Mouse (Mus musculus) midbrain, embryonic 11.5 days (tissue): ENCODE measurements at regions not wholly inside any gene's neighbourhood (a gene's known extent, or its start where the extent isn't known, plus 50 kb on each side); places are given as distances from the start of the nearest gene placed in this dataset.

ENCODE experiments used
- ATAC-seq: fragments of 200-750 bp; cut with Nextera tagmentation; 2 replicates; pipeline ENCODE4 v1.8.0; 2017; ENCODE audit warnings: moderate TSS enrichment, moderate library complexity; ENCODE audit not compliant: low FRiP score
- DNase-seq: peaks from one replicate; pipeline ENCODE4 v3.0.0; 2015; ENCODE audit warnings: low spot score; ENCODE audit errors: missing footprints
- H3K27ac ChIP-seq: fragments of 300-500 bp; sonication (generic); 2 replicates; pipeline ENCODE4 v1.5.1; 2014; ENCODE audit warnings: low read depth, low read length
- H3K27me3 ChIP-seq: fragments of 300-500 bp; sonication (generic); 2 replicates; pipeline ENCODE4 v1.6.1; 2014; ENCODE audit warnings: mild to moderate bottlenecking, low read length, moderate library complexity, mixed read lengths; ENCODE audit not compliant: control insufficient read depth, insufficient read depth
- H3K36me3 ChIP-seq: fragments of 300-500 bp; sonication (generic); 2 replicates; pipeline ENCODE4 v1.6.1; 2014; ENCODE audit warnings: mild to moderate bottlenecking, low read length, moderate library complexity, mixed read lengths; ENCODE audit not compliant: control insufficient read depth, insufficient read depth
- H3K4me1 ChIP-seq: fragments of 300-500 bp; sonication (generic); 2 replicates; pipeline ENCODE4 v1.6.1; 2014; ENCODE audit warnings: low read length; ENCODE audit not compliant: control insufficient read depth, insufficient read depth
- H3K4me2 ChIP-seq: fragments of 300-500 bp; sonication (generic); 2 replicates; pipeline ENCODE4 v1.6.1; 2014; ENCODE audit warnings: mild to moderate bottlenecking, moderate library complexity
- H3K4me3 ChIP-seq: fragments of 300-500 bp; sonication (generic); 2 replicates; pipeline ENCODE4 v1.5.1; 2014; ENCODE audit warnings: low read depth, low read length
- H3K9ac ChIP-seq: fragments of 300-500 bp; sonication (generic); 2 replicates; pipeline ENCODE4 v1.6.1; 2014; ENCODE audit warnings: low read length
- H3K9me3 ChIP-seq: fragments of 300-500 bp; sonication (generic); 2 replicates; pipeline ENCODE4 v1.6.1; 2016; ENCODE audit warnings: low read length; ENCODE audit not compliant: control insufficient read depth
- WGBS: fragments of 180-500 bp; shearing (Covaris S2); extraction: QIAGEN DNeasy Blood & Tissue Kit; methylation state at CpG from one replicate; pipeline ENCODE4 v1.1.7; 2014; 5-methylcytosine and 5-hydroxymethylcytosine counted together

DNA sequence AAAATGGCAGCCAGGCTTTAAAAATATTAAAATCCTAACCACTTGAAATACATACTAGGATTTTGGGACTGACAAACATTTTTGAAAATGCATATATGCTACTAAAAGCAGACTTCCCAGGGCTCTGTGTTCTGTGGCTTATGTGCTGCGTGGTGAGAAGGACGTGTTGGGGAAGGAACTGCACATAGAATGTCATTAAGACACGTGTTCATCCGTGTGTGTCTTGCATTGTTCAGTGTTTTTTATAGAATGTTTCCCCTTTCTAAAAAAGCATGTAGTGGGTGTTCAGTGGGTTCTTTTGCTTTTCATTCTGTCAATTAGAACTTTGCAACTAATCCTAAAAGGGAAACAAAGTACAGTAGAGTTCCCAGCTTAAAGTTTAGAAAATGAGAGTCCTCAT is 594.7 kb upstream of the Mef2c start:
- H3K27me3 ChIP-seq = no peaks in the 10 kb centered on the region
- DNase-seq (peak; percentile 45), ATAC-seq (no peak)
- H3K4me2 ChIP-seq = no peak overlapping the region
- H3K4me3 ChIP-seq = no peak overlapping the region
- H3K36me3 ChIP-seq = no peaks in the 10 kb centered on the region
- H3K4me1 ChIP-seq = no peaks in the 10 kb centered on the region
- 88% methylated on average over 4 of the region's 4 CpGs for WGBS
- H3K9me3 ChIP-seq = no peaks in the 10 kb centered on the region
- H3K27ac ChIP-seq = no peak overlapping the region
- H3K9ac ChIP-seq = no peak overlapping the region

DNA sequence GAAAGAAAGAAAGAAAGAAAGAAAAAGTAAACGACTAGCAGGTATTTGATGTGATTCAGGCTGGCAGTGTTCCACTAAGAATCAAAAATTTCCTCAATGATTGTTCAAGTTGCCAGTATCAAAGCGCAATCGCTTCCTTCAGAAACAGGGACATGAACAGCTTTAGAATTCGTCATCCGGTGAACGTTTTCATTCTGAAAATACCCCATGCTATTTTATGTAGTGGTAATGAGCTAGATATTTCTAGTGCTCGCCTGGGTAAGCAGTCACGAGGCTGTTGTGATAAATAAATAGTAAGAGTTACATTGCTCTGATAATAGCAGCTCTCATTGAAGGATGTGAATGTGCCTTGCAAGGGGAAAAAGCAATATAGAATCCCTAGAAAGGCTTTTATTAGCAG is 591.0 kb upstream of the Mef2c start:
- Histone ChIP-seq H3K4me1 (no peaks in the 10 kb centered on the region), H3K9ac (no peak overlapping the region)
- WGBS = 87% methylated on average over 8 of the region's 8 CpGs

DNA sequence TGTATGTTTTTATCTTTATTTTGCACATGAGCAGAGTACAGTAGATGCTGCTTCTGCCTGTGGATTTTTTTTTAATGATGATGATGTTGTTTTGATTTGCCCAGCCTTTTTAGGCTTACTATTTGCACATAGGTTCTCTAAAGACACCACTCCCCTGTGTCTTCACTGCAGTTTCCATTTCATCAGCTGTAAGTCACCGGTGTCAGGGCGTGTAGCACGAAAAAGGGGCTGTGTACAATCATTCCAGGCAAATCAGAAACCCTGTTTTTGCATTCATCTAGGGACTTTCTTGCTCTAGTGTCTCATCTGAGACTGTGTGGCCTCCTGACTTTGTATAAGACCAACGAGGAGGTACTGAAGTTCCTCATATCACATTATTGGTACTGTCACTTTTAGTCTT is 588.6 kb upstream of the Mef2c start:
- H3K27me3 ChIP-seq = no peaks in the 10 kb centered on the region
- H3K4me1 ChIP-seq = no peaks in the 10 kb centered on the region
- no peak overlapping the region for H3K9ac ChIP-seq
- 90% methylated on average over 4 of the region's 4 CpGs for WGBS
- no peaks in the 10 kb centered on the region for H3K9me3 ChIP-seq
- no peak overlapping the region for H3K4me2 ChIP-seq
- DNase-seq (peak; percentile 45), ATAC-seq (no peak)
- H3K4me3 ChIP-seq = no peak overlapping the region
- H3K36me3 ChIP-seq = no peaks in the 10 kb centered on the region
- H3K27ac ChIP-seq = no peak overlapping the region

More for the DNA sequence above, 591.0 kb upstream of the Mef2c start:
- ATAC-seq (no peak), DNase-seq (no peak)
- no peaks in the 10 kb centered on the region for H3K9me3 ChIP-seq
- no peaks in the 10 kb centered on the region for H3K36me3 ChIP-seq
- no peak overlapping the region for H3K27ac ChIP-seq
- H3K27me3 ChIP-seq = no peaks in the 10 kb centered on the region
- H3K4me3 ChIP-seq = no peak overlapping the region
- no peak overlapping the region for H3K4me2 ChIP-seq

DNA sequence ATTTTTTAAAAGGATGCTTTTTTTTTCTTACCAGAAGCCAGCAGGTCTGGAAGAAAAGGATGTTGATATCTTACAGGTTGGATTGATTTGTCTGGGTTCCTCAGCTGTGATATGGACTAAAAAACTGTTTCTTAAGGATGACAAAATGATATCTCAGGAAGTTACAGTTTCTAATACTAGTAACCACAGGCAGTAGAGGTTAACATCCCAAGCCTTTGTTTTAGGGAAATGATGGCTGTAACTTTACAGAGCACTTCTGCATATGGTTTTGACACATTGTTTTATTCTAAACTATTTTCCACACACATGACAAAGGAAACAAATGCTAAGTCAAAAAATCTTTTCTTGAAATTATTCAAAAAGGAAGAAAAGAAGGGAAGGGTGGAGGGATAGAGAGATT is 573.8 kb upstream of the Mef2c start:
- Histone ChIP-seq H3K9me3 (no peaks in the 10 kb centered on the region), H3K4me1 (no peaks in the 10 kb centered on the region), H3K27me3 (no peaks in the 10 kb centered on the region), H3K4me2 (no peak overlapping the region), H3K27ac (no peak overlapping the region), H3K4me3 (no peak overlapping the region), H3K36me3 (no peaks in the 10 kb centered on the region), H3K9ac (no peak overlapping the region)
- no peak for DNase-seq
- ATAC-seq = no peak

DNA sequence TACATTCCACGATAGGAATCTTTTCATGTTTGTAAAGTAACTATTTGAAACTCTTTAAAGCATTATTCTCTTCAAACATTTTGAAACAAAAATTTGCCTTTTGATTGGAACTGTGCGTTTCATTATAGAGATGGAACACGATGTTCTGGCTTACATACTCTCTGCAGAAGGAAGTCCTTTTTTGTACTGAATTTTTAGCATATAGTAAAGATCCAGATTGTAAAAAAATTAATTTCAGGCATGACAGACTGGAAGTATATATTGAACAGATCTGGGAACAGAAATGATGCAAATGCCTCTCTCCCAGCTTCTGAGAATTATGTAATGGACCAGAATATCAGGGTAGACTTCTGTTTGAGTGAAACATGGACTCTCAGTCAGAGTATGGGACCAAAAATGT is 566.0 kb upstream of the Mef2c start:
- Histone ChIP-seq H3K9me3 (no peaks in the 10 kb centered on the region), H3K9ac (no peak overlapping the region), H3K27me3 (no peaks in the 10 kb centered on the region), H3K27ac (no peak overlapping the region), H3K4me2 (no peak overlapping the region), H3K4me1 (no peaks in the 10 kb centered on the region), H3K4me3 (no peak overlapping the region), H3K36me3 (no peaks in the 10 kb centered on the region)
- DNase-seq (no peak), ATAC-seq (no peak)
- WGBS = 91% methylated on average over 3 of the region's 3 CpGs

DNA sequence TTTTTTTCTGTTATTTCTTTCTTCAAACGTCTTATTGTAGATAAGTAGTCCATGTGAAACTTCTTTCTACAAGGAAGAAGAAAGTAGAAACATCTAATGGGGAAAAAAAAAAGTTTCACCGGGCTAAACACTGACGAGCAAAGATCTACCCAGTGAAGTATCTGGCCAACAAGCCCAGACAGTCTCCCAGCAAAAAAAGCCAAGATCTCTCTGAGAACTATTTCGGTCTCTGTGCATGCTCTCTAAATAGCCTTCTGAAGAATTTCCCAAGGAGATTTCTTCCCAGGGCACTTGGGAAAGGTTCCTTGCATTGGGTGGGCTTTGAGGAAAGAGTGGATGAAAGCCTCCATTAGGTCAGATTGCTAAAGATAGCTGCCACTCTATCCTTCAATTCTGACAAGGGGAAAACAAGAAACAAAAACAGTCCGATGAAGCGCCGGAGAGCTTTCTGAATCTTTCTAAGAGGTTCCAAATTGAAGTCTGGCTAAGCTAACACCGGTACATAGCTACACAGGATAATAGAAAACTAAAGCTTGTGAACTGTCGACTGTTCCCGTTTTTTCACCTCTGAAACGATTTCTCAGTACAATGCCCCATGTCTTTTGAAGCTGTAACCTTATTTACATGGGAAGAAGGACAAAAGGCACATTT is 561.0 kb upstream of the Mef2c start:
- Histone ChIP-seq H3K4me3 (no peak overlapping the region), H3K36me3 (no peaks in the 10 kb centered on the region), H3K4me1 (no peaks in the 10 kb centered on the region), H3K9me3 (no peaks in the 10 kb centered on the region), H3K4me2 (no peak overlapping the region), H3K27ac (no peak overlapping the region), H3K27me3 (no peaks in the 10 kb centered on the region), H3K9ac (no peak overlapping the region)
- DNase-seq (no peak), ATAC-seq (no peak)
- WGBS = 64% methylated on average over 11 of the region's 11 CpGs

DNA sequence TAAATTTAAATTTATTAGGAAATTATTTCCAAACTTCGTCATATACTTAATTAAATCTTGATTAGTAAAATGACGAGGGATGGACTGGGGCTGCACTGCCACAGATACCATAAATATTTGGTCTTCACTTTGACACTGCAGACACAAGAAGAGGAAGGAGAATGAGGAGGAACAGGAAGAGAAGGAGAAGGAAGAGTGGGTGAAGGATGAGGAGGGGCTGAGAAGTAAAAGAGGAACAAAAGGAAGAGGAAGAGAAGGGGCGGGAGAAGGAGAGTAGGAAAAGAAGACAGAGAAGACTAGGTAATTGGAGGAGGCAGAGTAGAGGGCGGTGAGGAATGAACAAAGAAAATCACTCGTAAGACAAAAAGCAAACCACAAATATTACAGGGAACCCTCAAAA is 556.9 kb upstream of the Mef2c start:
- Histone ChIP-seq H3K9ac (no peak overlapping the region), H3K27ac (no peak overlapping the region), H3K4me2 (no peak overlapping the region), H3K36me3 (no peaks in the 10 kb centered on the region), H3K4me3 (no peak overlapping the region), H3K27me3 (no peaks in the 10 kb centered on the region), H3K4me1 (no peaks in the 10 kb centered on the region), H3K9me3 (no peaks in the 10 kb centered on the region)
- no peak for DNase-seq
- WGBS = 86% methylated on average over 5 of the region's 5 CpGs
- ATAC-seq = no peak

DNA sequence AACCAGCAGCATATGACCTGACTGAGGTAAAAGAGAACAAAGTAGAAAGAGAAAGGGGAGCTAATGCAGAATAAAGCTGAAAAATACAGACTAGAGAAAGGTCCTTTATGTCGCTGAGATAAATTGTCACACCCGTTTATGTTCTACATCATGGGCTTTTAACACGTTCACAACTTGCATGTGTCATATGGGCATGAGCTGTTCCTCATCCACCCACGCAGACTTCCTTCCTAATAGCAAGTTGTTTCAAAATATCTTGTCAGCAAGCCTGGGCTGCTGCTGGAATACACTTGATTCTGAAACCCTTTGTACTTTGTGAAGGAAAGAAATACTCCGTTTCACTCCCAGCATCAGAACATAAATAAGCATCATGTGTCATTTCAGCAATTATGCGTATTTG is 554.3 kb upstream of the Mef2c start:
- Histone ChIP-seq H3K27me3 (no peaks in the 10 kb centered on the region), H3K4me3 (no peak overlapping the region), H3K4me2 (no peak overlapping the region), H3K4me1 (no peaks in the 10 kb centered on the region), H3K9ac (no peak overlapping the region), H3K36me3 (no peaks in the 10 kb centered on the region), H3K9me3 (no peaks in the 10 kb centered on the region), H3K27ac (no peak overlapping the region)
- DNase-seq = no peak
- WGBS = 89% methylated on average over 6 of the region's 6 CpGs
- no peak for ATAC-seq

DNA sequence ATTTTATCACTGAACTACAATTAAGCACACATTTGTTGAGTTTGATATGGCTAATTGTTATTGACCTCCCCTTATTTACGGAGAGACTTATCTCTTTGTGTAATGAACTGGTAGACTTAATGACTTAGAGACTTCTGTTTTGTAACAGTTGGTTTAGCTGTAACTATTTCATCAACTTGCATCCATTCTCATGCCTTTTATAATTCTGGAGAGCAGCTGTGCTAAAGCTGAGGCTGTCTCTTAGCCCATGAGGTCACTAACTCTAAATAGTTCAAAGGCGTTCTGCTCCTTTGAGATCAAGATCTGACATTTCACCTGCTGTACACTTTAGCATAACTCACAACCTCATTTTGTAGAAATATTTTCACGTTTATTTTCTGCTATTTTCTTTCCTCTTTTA is 541.5 kb upstream of the Mef2c start:
- Histone ChIP-seq H3K36me3 (no peaks in the 10 kb centered on the region), H3K27me3 (no peaks in the 10 kb centered on the region), H3K4me1 (no peaks in the 10 kb centered on the region), H3K27ac (no peak overlapping the region), H3K4me3 (no peak overlapping the region), H3K9me3 (no peaks in the 10 kb centered on the region), H3K4me2 (no peak overlapping the region), H3K9ac (no peak overlapping the region)
- no peak for ATAC-seq
- 74% methylated on average over 3 of the region's 3 CpGs for WGBS
- DNase-seq = no peak

DNA sequence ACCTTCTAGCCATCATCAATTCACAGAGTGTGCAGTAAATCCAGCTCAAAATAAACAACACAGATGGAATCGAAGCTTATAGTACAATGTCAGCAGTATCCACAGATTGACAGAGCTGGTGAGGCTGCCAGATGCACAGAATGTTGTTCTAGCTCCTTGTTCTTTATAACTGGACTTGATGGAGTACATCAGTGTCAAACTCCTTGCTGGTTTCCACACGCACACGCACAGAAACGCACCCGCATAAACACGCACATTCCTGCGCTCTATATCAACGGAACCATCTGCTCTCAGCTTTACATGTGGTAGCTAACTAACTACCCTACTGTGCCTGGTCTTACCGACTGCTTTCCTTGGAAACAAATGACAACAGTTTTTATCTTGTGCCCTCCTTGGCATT is 532.1 kb upstream of the Mef2c start:
- DNase-seq (no peak), ATAC-seq (no peak)
- Histone ChIP-seq H3K4me2 (no peak overlapping the region), H3K36me3 (no peaks in the 10 kb centered on the region), H3K27ac (no peak overlapping the region), H3K4me3 (no peak overlapping the region), H3K4me1 (no peaks in the 10 kb centered on the region), H3K27me3 (no peaks in the 10 kb centered on the region), H3K9ac (no peak overlapping the region), H3K9me3 (no peaks in the 10 kb centered on the region)
- 90% methylated on average over 9 of the region's 9 CpGs for WGBS
